Mouse (Mus musculus) mouse embryonic stem cell (cell line): ENCODE data around the gene Sdk2.

Source experiments
- in situ Hi-C, 2 experiments: fragments of 300-500 bp; cut with MboI; formaldehyde crosslinking; loops; 1 replicate in 1 of 2; 3 replicates in 1 of 2; pipeline ENCODE4 v1.14.3; 2019 to 2020; ENCODE audit warnings: low sequenced_read_pairs in 2 of 2, low pct_unique_long_range_greater_than_20kb in 1 of 2, mixed read lengths in 1 of 2; ENCODE audit not compliant: unreplicated experiment in 1 of 2

Sdk2 gene

DNA sequence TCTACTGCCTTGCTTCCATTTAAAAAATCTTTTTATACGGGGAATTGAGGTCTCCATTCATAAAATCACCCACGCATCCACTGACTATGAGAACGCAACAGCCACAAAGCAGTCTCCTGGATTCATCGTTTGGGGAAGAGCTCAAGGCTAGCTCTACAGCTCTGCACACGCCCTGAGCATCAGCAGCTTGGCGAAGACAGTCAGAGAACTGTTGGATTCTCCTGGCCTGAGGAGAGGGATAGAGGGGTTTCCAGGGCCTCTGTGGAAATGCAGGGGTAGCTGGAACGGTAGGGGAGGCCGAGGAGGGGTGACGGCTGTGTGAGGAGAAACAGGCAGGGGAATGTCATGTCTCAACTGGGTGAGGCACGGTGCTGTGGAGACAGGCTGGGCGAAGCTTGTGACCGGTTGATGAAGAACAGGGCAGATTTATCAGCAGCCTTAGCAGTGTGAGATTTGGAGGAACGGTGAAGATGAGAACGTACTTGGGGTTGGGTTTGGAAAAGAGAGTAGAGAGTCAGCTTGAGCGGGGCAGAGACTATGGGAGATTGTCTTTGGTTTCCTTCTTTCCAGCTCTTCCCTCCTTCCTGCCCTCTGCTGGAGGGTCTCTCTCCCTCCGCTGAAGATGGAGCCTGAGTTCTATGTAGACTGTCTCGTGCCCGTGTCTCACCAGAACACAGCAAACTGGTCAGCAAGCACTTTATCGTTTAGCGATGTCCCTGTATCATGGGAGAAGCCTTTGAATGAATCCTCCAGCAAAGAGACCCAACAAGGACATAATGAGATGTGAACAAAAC, 255.1 kb downstream of the Sdk2 start:
- in situ Hi-C loops, result loop anchor here (5.0 to 25.0 kb wide), 3 partner anchors 109 to 624 kb away; partner anchors contain the start of gene Cog1 (in 1 of the 2)

DNA sequence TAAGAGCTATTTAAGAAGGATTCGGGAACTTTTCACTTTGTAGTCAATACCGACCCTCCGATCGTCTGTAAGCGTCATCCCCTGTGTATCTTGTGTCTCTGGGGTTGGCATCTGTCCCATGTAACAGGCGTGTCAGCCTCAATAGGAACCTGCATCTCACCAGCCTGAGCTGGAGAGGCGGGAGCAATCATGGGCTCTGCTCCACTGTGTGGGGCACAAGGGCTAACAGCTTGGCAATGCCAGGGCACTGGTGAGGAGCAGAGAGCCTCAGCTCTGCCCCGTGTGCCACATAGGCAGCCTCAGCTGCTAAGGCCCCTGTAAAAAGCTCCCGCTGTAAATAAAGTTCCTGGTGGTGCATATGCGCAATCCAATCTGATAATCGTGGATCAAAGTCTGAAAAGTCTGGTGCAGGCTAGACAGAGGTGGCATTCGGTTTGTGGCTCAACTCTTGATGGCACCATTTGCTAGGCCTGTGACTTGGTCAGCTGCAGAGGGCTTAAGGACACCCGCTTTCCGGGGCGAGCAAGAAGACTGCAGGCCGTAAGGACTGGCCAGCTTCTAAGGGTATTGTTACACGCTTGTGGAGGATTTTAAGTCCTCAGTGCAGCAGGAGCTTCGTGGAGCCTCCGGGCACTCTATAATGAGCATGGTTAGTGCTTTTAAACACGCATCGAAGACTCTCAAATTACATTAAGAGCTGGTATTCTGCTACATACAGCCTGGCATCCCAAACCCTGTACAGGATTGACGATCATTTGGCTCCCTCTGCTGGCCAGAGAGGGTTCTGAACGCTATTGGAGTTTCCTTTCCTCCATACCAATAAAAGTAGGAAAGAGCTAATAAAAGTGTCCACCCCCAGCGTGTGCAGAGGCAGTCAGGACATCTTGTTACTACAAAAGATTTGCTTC, 256.0 kb downstream of the Sdk2 start:
- in situ Hi-C loops, result loop anchor here (5.0 to 25.0 kb wide), 3 partner anchors 109 to 624 kb away; partner anchors contain the start of gene Cog1 (in 1 of the 2)

DNA sequence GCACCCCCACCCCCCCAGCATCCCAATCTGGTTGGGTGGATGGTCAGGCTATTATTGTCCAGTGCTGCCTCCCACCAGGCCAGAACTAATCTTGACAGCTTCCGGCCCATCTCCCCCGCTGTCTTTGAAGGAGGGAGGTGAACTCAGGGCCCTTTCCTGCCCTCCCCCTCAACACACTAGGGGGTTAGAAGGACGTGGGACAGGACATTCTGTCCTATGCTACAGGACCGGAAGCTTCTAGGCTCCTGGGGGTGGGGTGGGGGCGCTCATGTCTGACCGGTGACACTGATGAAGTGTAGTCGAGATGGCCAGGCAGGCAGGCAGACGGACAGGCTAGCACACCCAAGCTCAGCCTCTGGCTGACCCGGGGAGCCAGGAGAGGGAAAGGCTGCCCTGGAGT, 259.8 kb downstream of the Sdk2 start:
- in situ Hi-C loops, result loop anchor here in 1 of 2 experiments (25.0 kb wide), 1 partner anchor 620 kb away; no protein-coding TSS in a partner anchor

DNA sequence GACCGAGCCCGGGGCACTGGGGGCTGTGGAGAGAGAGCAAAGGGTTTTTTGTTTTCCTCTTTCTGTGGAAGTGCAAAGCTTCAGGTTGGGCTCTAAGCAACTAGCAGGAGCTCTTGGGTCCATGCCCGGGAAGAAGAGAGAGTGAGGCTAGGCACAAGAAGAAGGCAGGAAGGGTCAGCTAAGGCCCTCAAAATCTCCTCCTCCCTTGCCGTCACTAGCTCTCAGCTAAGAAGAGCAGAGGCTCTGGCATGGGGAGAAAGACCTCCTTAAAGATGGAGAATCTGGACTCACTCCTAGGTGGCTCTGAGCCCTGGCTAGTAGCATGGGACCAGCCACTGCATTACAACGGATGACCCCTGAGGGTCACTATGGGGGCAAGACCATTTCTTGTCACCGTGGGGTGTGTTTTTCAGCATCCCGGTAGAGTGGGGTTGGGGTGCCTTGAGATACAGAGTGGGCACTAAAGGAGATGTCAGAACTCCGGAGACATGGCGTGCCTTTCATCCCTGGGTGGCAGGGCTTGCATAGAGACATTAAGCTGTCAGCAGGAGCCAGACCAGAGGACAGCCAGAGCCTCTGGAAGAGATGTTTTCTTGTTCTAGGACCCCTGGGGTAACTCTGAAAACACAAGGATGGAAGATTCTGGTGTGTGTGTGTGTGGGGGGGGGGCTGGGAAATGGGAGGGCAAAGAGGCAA, 260.3 kb downstream of the Sdk2 start:
- in situ Hi-C loops, result loop anchor here in 1 of 2 experiments (25.0 kb wide), 1 partner anchor 619 kb away; no protein-coding TSS in a partner anchor

DNA sequence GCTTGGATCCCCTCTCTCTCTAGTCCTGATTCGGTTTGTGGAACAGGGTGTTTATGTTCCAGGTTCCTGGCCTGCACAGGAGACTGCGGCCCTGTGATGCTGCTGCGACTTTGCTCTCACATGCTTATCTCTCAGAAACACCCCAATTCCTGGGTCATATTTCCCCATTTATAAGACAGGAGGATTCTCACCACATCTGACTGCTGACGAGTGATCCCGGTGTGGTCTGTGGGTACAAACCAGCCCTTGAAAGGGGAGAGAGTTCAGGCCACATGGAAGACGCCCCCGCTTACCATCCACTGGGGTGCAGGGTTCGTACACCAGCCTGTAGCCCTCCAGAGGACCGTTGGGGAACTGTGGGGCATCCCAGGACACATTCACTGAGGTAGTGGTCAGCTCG, 260.9 kb downstream of the Sdk2 start:
- in situ Hi-C loops, result loop anchor here in 1 of 2 experiments (25.0 kb wide), 1 partner anchor 619 kb away; no protein-coding TSS in a partner anchor

DNA sequence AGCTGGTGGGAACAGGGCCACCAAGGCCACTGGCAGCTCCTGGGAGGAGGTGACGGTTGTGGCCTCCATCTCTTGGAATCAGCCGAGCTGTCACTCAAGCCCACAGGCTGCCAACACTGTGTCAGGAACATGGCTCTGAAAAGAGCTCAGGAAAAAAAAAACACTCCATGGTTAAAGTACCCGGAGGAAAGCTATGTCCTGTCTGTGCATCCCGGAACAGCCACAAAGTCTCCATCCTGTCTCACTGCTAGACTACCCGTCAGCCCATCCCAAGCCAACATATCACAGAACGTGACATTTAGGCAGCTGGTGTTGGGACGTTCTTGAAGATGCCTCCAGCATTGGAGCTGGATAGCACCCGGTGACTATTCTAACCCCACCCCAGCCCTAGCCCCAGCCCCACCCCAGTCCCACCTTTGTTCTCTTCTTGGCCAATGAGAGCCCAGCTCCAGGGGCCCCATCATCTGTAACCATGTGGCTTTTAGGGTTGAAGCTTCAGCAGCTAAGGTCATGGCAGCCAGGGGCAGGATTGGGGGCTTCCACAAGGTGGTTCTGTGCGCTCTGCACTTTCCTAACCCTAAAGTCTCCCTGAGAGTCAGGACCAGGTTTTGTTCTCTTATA, 263.4 kb downstream of the Sdk2 start:
- in situ Hi-C loops, result loop anchor here in 1 of 2 experiments (25.0 kb wide), 1 partner anchor 616 kb away; no protein-coding TSS in a partner anchor

DNA sequence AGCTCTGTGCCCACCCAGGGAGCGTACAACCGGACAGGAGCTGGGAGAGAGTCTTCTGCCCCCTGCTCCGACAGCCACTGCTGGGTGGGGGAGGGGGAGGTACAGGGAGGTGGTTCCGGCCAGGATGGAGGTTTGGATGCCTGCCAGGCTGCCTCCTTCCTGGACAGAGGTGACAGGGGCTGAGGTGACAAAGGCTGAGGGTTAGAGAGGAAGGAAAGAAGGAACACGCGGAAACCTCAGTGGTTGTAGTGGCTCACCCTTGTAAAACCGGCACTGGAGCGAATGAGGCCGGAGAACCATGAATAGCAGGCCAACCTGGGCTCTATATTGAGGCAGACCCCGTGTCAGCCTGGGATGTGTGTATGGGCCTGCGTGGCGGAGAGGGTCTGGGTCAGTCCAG, 264.4 kb downstream of the Sdk2 start:
- in situ Hi-C loops, result loop anchor here in 1 of 2 experiments (25.0 kb wide), 1 partner anchor 615 kb away; no protein-coding TSS in a partner anchor

DNA sequence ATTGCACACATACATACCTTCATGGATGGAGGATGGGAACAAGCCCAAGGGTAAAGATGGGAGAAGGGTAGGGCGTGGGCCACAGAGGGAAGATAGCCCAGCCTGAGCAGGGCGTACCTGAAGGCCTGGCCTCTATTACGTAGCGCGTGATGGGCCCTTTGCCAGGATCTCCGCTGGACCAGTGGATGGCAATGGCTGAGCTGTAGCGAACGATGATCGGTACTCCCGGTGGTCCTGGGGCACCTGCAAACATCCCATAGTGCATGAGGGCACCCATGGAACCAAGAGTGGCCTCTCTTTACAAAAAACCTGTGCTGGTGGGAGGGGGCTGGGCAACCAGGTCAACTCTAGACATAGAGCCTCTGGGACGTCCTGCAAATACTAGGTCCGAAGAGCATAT, 266.8 kb downstream of the Sdk2 start:
- in situ Hi-C loops, result loop anchor here in 1 of 2 experiments (25.0 kb wide), 1 partner anchor 613 kb away; no protein-coding TSS in a partner anchor

DNA sequence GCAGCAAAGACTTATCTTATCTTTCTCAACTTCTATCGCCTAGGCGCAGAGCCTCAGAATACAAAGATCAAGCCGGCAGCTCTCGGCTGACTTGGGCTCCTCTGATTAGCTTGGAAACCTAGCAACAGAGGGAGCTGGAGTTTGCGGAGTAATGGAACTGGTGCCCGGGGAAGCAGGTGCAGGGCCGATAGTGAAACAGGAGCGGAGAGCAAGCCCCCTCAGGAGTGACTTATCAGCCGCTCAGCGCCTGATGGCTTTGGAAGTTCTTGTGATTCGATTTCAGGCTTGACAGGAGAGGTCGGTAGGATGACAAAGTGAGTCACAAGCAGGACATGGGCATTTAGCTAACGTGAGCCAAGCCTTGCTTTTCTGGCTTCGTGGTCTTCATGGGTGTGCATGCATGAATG, 267.8 kb downstream of the Sdk2 start:
- in situ Hi-C loops, result no loop called here

DNA sequence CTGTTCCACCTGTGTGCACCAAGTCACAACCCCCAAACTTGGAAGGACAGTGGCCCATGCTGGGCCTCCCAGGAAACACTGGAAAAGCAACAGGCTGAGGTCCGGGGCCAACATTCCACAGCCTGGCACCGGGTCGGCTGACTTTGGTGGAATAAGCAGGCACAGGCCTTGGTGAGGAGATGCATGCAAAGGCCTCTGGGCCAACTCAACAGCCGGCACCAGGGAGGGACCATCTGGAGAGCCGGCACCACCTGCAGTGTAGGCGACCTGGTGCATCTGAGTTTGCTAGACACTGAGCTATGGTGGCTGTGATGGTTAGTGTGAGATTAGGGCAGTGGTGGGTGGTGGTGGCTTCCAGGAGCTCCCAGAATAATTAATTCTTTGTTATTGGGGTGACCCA, 268.8 kb downstream of the Sdk2 start:
- in situ Hi-C loops, result no loop called here

DNA sequence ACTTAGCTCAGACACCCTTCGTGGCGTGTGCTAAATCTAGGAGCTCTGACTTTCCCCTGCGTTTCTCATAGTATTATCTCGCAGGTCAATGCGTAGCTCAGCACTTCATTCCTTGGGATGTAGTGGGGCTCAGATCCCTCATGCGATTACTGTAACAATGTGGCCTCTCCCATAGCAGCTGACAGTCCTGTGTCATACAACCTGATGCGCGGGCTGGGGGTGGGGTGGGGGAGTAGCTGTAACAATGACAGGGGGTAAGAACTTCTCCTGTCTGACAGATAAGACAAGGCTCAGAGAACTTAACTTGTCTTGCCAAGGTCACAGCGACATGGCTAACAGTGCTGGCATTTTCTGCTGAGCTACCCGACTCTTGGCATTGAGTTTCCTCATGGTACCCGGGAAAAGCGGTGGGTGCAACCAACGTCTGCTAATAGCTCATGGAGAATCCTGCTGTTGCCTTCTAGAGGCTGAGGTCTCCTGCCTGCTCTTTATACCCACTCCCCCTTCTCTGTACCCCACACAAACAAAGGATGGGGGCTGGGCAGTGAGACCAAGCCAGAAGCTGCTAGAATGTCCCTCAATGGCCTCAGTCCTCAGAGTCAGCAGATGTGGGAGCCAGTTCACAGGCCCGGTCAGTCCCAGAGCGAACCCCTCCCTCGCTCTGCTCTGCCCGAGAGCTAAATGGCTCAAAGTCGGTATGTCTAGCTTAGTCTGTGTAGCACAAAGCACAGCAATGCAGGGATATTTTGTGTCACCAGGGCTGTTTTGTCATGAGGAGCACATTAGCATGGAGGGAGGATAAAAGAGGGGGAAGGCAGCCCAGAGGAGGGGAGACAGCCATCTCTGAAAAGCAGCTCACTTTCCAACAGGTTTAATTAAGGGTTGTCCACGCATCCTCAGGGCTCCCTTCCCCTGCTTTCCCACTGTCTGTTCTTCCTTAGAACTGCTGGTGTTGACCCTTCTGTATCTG, 269.5 kb downstream of the Sdk2 start:
- in situ Hi-C loops, result no loop called here

DNA sequence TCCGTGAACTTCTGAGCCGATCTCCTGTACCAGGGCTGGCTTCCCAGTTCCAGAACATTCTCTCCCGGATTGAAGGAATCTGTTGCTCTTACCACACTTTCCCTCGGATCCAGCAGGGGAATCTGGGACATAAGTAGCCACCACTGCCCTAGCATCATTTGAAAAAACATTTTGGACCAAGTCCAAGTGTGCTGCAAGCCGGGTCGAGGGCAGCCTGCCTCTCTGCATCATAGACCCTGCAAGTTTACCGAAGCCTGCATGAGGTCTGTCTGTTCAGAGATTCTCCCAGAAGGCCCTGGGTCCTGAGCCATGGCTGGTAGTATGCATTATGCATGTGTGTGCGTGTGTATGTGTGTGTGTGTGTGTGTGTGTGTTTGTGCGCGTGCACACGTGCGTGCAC, 271.0 kb downstream of the Sdk2 start:
- in situ Hi-C loops, result no loop called here

DNA sequence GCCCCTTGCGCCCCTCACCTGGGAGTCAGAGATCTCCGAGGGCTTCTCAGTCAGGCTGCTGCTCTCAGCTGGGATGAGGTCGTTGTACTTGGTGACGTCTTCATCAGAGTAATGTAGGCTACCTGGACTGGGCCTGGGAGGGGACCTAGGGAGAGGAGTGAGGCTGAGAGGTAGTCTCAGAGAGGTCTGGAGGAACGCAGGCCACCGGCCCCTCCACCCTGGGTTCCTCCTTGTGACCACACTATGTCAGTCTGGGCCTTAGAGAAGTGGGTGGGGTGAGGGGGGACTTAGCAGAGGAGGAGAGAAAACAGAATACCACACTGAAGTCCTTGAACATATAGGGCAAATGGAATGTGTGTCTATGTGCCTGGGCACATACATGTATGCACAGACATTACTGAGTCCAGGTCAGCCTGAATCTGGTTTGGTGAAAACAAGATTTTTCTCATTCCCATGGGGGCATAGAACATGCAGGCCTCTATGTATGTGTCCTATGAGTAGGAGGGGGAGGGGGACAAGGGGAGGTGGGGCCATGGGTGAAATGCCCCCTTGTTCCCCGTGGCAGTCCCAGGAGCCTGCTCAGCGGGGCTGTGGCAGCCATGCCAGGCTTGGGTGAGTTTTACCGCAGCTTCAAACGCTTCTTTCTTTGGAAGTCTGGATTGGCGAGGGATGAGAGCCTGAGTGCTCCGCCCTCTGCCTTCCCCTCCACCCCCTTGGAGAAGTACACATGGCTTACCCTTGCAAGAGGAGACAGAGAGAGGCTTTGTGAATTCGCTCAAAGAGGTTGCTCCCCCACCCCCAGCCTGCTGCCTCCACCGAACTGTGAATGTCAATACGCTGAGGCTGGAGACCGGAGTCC, 275.3 kb downstream of the Sdk2 start:
- in situ Hi-C loops, result no loop called here

DNA sequence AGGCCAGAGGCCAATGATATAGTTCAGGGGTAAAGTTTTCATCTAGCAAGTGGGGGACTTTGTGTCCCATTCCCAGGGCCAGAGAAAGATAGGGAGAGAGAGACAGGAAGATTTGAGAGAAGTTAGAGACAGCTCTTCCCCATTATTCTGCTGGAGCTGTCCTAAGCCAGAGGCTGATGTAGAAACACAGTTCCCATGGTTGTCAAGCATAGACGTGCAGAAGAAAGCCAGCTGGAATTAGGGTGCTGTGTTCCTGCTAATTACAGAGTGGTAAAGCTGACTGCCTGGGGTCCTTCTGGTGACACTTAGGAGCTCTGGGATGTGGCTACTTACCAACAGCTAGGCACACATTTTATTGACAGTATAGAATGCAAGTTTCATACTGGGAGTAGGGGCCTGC, 277.7 kb downstream of the Sdk2 start:
- in situ Hi-C loops, result no loop called here

DNA sequence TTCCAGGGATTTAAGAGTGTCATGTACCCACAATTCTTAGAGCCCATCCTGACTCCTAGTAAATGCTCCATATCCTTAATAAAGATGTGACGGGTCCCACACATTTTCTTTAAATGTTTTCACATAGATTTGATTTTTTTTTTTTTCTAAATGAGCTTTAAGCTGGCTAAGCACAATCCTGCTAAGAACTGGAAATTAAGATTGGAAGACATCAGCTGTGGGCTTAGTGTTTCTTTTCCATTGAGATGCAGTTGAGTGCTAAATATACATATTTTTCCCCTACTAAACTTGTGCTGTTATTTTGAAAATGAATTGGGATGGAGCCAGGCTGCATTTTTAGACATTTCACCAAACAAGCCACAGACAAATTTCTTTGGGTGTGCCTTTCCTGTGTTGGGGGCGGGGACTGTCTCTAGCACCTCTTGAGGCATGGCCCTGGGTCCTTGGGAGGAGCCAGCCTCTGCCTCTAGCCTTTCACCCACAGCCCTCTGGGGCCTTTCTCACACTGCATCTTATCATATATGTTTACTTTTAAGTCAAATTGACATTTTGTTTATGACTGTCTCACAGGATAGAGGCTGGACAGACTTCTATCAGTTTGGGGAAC, 278.6 kb downstream of the Sdk2 start:
- in situ Hi-C loops, result no loop called here
